Mouse (Mus musculus) bone marrow macrophage, adult 2 months (primary cell): Measurements from ENCODE around the gene Anapc13.

ENCODE experiments used
- CTCF ChIP-seq: IDR thresholded peaks from 2 replicates; pipeline ENCODE4 v1.5.1; 2012; ENCODE audit warnings: low read depth, mild to moderate bottlenecking, low read length, moderate library complexity
- POLR2A ChIP-seq: IDR thresholded peaks from 2 replicates; pipeline ENCODE4 v1.6.1; 2012; ENCODE audit warnings: mild to moderate bottlenecking, low read depth, low read length, borderline replicate concordance

- TF ChIP-seq CTCF, result no peak
- no peak for TF ChIP-seq POLR2A
Observed at GRCm38 (mm10) chr9:102673381-102673780, 47.3 kb downstream of the Anapc13 start.
